Comparison of ENCODE assay signal across 8 mouse cellular contexts in the genomic region with DNA sequence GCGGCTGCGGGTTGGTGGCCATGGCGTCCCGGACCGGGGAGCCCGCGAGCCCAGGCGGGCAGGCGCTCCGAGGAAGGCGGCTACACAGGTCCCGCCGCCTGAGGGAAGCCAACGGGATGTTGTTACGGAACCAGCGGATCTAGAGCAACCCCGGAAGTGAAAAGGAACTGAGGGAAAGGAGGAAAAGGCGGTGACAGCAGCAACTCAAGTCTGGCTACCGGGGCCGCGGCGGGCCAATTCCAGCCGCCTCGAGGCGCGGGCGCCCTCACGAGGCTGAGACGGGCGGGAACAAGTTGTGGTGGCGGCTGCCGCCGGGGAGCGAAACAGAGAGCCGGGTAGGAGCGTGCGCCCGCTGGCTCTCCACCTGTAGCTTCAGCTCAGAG. TPM values are rescaled to one million over a fixed set of nuclear protein-coding genes. Genes with fewer than 3 reads are reported as not detected.
DNase-seq lines count a peak whose midpoint lies in the region; ATAC-seq lines count a peak whose summit lies in the region.

Bod1l (minus strand) TSS at position 169 of the 383 bp plus-strand sequence.

- peak within 1 kb of the TSS; percentile 94 for H3K9ac ChIP-seq in heart, embryonic 13.5 days
- H3K9ac ChIP-seq in liver, embryonic 12.5 days: peak within 1 kb of the TSS; percentile 97
- peak within 1 kb of the TSS; percentile 96 for H3K9ac ChIP-seq in stomach, embryonic 15.5 days

- no peaks in the 10 kb centered on the region for H3K9me3 ChIP-seq in heart, embryonic 13.5 days
- H3K9me3 ChIP-seq in liver, embryonic 12.5 days (replicated peaks): no peaks in the 10 kb centered on the region
- no peaks in the 10 kb centered on the region for H3K9me3 ChIP-seq in stomach, embryonic 15.5 days

- peak within 1 kb of the TSS; percentile 77 for H3K4me2 ChIP-seq in heart, embryonic 13.5 days
- H3K4me2 ChIP-seq in liver, embryonic 12.5 days: peak within 1 kb of the TSS; percentile 86
- peak within 1 kb of the TSS; percentile 68 for H3K4me2 ChIP-seq in stomach, embryonic 15.5 days

- peaks cover 6% of the 10 kb centered on the region; the same call in 1 of the 2 replicates for H3K36me3 ChIP-seq in heart, embryonic 13.5 days
- H3K36me3 ChIP-seq in liver, embryonic 12.5 days: peaks cover 10% of the 10 kb centered on the region
- no peaks in the 10 kb centered on the region for H3K36me3 ChIP-seq in stomach, embryonic 15.5 days

- H3K27ac ChIP-seq in brown adipose tissue, adult 24 weeks (replicated peaks; ENCODE audit: low read depth, low read length): peak within 1 kb of the TSS; percentile 91
- H3K27ac ChIP-seq in heart, embryonic 13.5 days (replicated peaks): peak within 1 kb of the TSS; percentile 78
- peak within 1 kb of the TSS; percentile 86 for H3K27ac ChIP-seq in liver, embryonic 12.5 days
- H3K27ac ChIP-seq in stomach, embryonic 15.5 days: peak within 1 kb of the TSS; percentile 68

- no peaks in the 10 kb centered on the region for H3K27me3 ChIP-seq in heart, embryonic 13.5 days (replicated peaks)
- H3K27me3 ChIP-seq in liver, embryonic 12.5 days (replicated peaks): no peaks in the 10 kb centered on the region
- H3K27me3 ChIP-seq in stomach, embryonic 15.5 days (replicated peaks): no peaks in the 10 kb centered on the region

- DNase-seq in CD4-positive, CD25-positive, alpha-beta regulatory T cell, adult 2 months (ENCODE audit: low read depth, low spot score): peak; percentile 96
- DNase-seq in fat pad, adult 2 months (ENCODE audit: extremely low read depth, low read depth, low spot score): peak; percentile 74
- DNase-seq in kidney, postnatal 10 days: peak; percentile 98
- DNase-seq in natural killer cell, adult 2 months (ENCODE audit: low spot score in 2 of 2): peak; percentile 77 to 88

- peak within 1 kb of the TSS; percentile 84 for H3K4me3 ChIP-seq in brown adipose tissue, adult 24 weeks (ENCODE audit: insufficient read depth, low read depth, low read length)
- peak within 1 kb of the TSS; percentile 91 for H3K4me3 ChIP-seq in heart, embryonic 13.5 days
- peak within 1 kb of the TSS; percentile 99 for H3K4me3 ChIP-seq in liver, embryonic 12.5 days
- peak within 1 kb of the TSS; percentile 99 for H3K4me3 ChIP-seq in stomach, embryonic 15.5 days (replicated peaks)

- WGBS in heart, embryonic 13.5 days: under 1% methylated on average over 38 of the region's 38 CpGs
- under 1% methylated on average over 38 of the region's 38 CpGs for WGBS in liver, embryonic 12.5 days (ENCODE audit: insufficient replicate concordance)
- under 1% methylated on average over 37 of the region's 38 CpGs for WGBS in stomach, embryonic 15.5 days

- peak; percentile 84 for ATAC-seq in heart, embryonic 13.5 days (ENCODE audit: extremely low read depth, insufficient number of reproducible peaks, low FRiP score, low TSS enrichment)
- peak; percentile 92 for ATAC-seq in liver, embryonic 12.5 days
- peak; percentile 95 for ATAC-seq in stomach, embryonic 15.5 days (ENCODE audit: insufficient read depth, low FRiP score, low read depth)

- H3K4me1 ChIP-seq in brown adipose tissue, adult 24 weeks (ENCODE audit: control insufficient read depth, insufficient read depth, insufficient read length, low read length): peaks cover 4% of the 10 kb centered on the region
- H3K4me1 ChIP-seq in heart, embryonic 13.5 days: peaks cover 21% of the 10 kb centered on the region
- peaks cover 35% of the 10 kb centered on the region for H3K4me1 ChIP-seq in liver, embryonic 12.5 days
- peaks cover 14% of the 10 kb centered on the region for H3K4me1 ChIP-seq in stomach, embryonic 15.5 days

RNA-seq across cellular contexts. Expression of gene Bod1l, which starts in this region (rescaled TPM):
- 9.5 and 14.2 TPM in 2 replicates for polyA plus RNA-seq in brown adipose tissue, adult 24 weeks (2012; ENCODE audit: insufficient read depth, insufficient read length, missing spikeins)
- polyA plus RNA-seq in heart, embryonic 13.5 days (2015; fragmentation: Nextera tagmentation; extraction: Ambion mirVana): 13.7 and 14.4 TPM in 2 replicates
- 15.6 and 16.5 TPM in 2 replicates for polyA plus RNA-seq in liver, embryonic 12.5 days (2016; fragmentation: Nextera tagmentation; extraction: Ambion mirVana)
- polyA plus RNA-seq in stomach, embryonic 15.5 days (2015; fragmentation: Nextera tagmentation; extraction: Ambion mirVana): 23.2 and 24.3 TPM in 2 replicates

Comparison
In these comparisons a context has a peak if more than half of its experiments do, and no peak if none do; other contexts are left out.
1. Peak in every context shown above with its lines: DNase-seq, ATAC-seq, H3K4me3 ChIP-seq and H3K27ac ChIP-seq.